Mouse (Mus musculus) limb, embryonic 12.5 days (tissue): ENCODE measurements around the gene Naa60. TPM values are rescaled to one million over a fixed set of nuclear protein-coding genes. Genes with fewer than 3 reads are reported as not detected.
A peak's percentile ranks its signal among the peaks of the same experiment; 100 is the strongest.

ENCODE experiments used
- ATAC-seq: fragments of 200-750 bp; cut with Nextera tagmentation; 2 replicates; pipeline ENCODE4 v1.8.0; 2017; ENCODE audit warnings: low read depth, moderate TSS enrichment; ENCODE audit not compliant: insufficient number of reproducible peaks, insufficient read depth, low FRiP score, low TSS enrichment
- H3K27ac ChIP-seq: fragments of 300-500 bp; sonication (generic); 2 replicates; pipeline ENCODE4 v1.5.1; 2016; ENCODE audit warnings: mild to moderate bottlenecking, moderate library complexity
- H3K27me3 ChIP-seq: fragments of 300-500 bp; sonication (generic); 2 replicates; pipeline ENCODE4 v1.6.1; 2016; ENCODE audit warnings: mild to moderate bottlenecking, moderate library complexity
- H3K36me3 ChIP-seq: fragments of 300-500 bp; sonication (generic); 2 replicates; pipeline ENCODE4 v1.6.1; 2016; ENCODE audit warnings: mild to moderate bottlenecking, moderate library complexity
- H3K4me1 ChIP-seq: fragments of 300-500 bp; sonication (generic); replicated peaks from 2 replicates; pipeline ENCODE4 v1.6.1; 2016
- H3K4me2 ChIP-seq: fragments of 300-500 bp; sonication (generic); 2 replicates; pipeline ENCODE4 v1.6.1; 2016; ENCODE audit warnings: mild to moderate bottlenecking, moderate library complexity
- H3K4me3 ChIP-seq: fragments of 300-500 bp; sonication (generic); replicated peaks from 2 replicates; pipeline ENCODE4 v1.5.1; 2016; ENCODE audit warnings: mild to moderate bottlenecking
- H3K9ac ChIP-seq: fragments of 300-500 bp; sonication (generic); replicated peaks from 2 replicates; pipeline ENCODE4 v1.6.1; 2016; ENCODE audit warnings: mild to moderate bottlenecking, moderate library complexity
- H3K9me3 ChIP-seq: fragments of 300-500 bp; sonication (generic); 2 replicates; pipeline ENCODE4 v1.6.1; 2016; ENCODE audit warnings: mild to moderate bottlenecking, moderate library complexity
- WGBS: fragments of 180-500 bp; shearing (Covaris S2); methylation state at CpG from one replicate; pipeline ENCODE4 v1.1.7; 2016; 5-methylcytosine and 5-hydroxymethylcytosine counted together
- polyA plus RNA-seq: library from polyadenylated mRNA; unstranded; fragments of >200 nt; fragmentation: Nextera tagmentation; extraction: Ambion mirVana; gene quantifications from 2 replicates; pipeline ENCODE4 v1.2.1, GENCODE M21; 2016

The Naa60 gene
- polyA plus RNA-seq = 51.5 and 55.5 TPM in 2 replicates

GRCm38 (mm10) chr16:3872216-3873047, at the start of gene Naa60:
Gene Naa60 (plus strand): TSS chr16:3872375.
- H3K27ac ChIP-seq = peak within 1 kb of the TSS; percentile 50; the same call in 1 of the 2 replicates
- 4% methylated on average over 47 of the region's 47 CpGs for WGBS
- peak within 1 kb of the TSS; percentile 53 for H3K4me3 ChIP-seq
- H3K4me1 ChIP-seq = peaks cover 12% of the 10 kb centered on the region
- H3K9ac ChIP-seq = peak within 1 kb of the TSS; percentile 69
- no peaks in the 10 kb centered on the region for H3K9me3 ChIP-seq
- peaks cover 21% of the 10 kb centered on the region for H3K36me3 ChIP-seq
- H3K27me3 ChIP-seq = no peaks in the 10 kb centered on the region
- peak within 1 kb of the TSS; percentile 85 for H3K4me2 ChIP-seq
- peak; percentile 98 for ATAC-seq

DNA sequence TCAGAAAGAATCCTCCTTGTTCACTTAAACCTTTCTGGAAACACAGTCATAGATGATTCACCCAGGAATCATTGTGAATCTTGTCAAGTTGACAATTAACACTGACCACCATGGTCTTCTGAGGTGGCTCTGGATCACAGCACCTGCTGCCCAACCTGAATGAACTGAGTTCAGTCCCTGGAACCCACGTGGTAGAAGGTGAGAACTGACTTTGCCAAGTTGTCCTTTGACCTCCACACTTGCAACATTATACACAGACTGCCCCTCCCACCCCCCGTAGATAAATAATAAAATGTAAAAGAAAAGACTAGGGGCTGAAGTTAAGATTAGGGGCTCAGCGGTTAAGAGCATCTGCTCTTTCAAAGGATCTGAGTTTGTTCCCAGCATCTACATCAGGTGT, 44.2 kb upstream of the Naa60 start:
- H3K4me3 ChIP-seq = no peak overlapping the region
- no peaks in the 10 kb centered on the region for H3K36me3 ChIP-seq
- no peak overlapping the region for H3K27ac ChIP-seq
- no peak overlapping the region for H3K9ac ChIP-seq
- H3K27me3 ChIP-seq = no peaks in the 10 kb centered on the region
- H3K4me2 ChIP-seq = no peak overlapping the region
- H3K9me3 ChIP-seq = peaks cover 3% of the 10 kb centered on the region; the same call in 1 of the 2 replicates
- no peak for ATAC-seq
- no peaks in the 10 kb centered on the region for H3K4me1 ChIP-seq
- 56% methylated on average over 3 of the region's 3 CpGs for WGBS

DNA sequence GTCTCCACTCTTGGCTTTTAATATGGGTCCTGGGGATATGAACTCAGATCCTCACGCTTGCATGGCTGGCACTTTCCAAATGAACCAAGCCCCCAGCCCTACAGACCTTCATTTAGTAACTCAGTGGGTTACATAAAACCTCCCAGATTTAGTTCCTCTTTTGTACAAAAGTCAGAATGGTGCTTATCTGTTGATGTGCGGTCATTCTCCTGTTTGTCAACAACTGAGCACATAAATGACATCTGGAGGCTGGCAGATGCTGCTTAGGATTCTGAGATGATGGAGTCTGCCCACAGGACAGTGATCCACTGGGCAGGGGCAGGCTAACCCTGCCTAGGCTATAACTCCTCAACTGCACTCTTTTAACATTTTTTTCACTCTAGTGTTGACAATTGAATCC, 42.4 kb upstream of the Naa60 start:
- Histone ChIP-seq H3K4me2 (no peak overlapping the region), H3K9ac (no peak overlapping the region), H3K4me1 (no peaks in the 10 kb centered on the region), H3K27me3 (no peaks in the 10 kb centered on the region), H3K36me3 (no peaks in the 10 kb centered on the region), H3K9me3 (peaks cover 3% of the 10 kb centered on the region; the same call in 1 of the 2 replicates), H3K4me3 (no peak overlapping the region), H3K27ac (no peak overlapping the region)
- no peak for ATAC-seq
- WGBS = 85% methylated on average over 2 of the region's 2 CpGs

DNA sequence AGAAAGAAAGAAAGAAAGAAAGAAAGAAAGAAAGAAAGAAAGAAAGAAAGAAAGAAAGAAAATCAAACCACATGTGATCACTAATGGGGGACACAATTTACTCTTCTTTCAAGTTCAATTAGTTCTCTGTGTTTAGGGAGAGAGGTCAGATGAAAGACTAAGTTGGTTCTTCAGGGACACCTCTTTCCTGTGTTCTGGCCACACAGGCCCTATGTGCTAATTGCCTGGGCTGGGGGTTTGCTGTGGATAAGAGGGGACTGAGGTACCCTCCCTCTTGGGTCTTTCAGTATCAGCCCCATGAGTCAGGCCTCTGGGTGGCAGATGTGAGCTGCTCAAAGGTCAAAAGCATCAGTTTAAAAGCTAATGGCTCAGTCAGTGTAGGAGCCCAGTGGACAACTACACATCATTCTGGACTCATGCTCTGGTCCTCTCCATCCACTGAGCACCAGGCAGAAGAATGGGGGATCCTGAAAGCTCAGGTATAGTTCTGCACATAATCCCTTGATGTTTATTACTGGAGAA, 41.5 kb upstream of the Naa60 start, which contains the start of gene Olfr15:
TSS of gene Olfr15 (plus strand) at position 291 of the 522 bp plus-strand sequence.
- H3K4me3 ChIP-seq = no peak within 1 kb of the TSS
- no peak for ATAC-seq
- H3K27me3 ChIP-seq = no peaks in the 10 kb centered on the region
- no peak within 1 kb of the TSS for H3K4me2 ChIP-seq
- H3K9ac ChIP-seq = no peak within 1 kb of the TSS
- H3K27ac ChIP-seq = no peak within 1 kb of the TSS
- peaks cover 3% of the 10 kb centered on the region; the same call in 1 of the 2 replicates for H3K9me3 ChIP-seq
- H3K4me1 ChIP-seq = no peaks in the 10 kb centered on the region
- no peaks in the 10 kb centered on the region for H3K36me3 ChIP-seq

GRCm38 (mm10) chr16:3835461-3835860, 36.7 kb upstream of the Naa60 start:
- Histone ChIP-seq H3K36me3 (no peaks in the 10 kb centered on the region), H3K4me3 (no peak overlapping the region), H3K9ac (no peak overlapping the region), H3K27ac (no peak overlapping the region), H3K9me3 (no peaks in the 10 kb centered on the region), H3K27me3 (peaks cover 10% of the 10 kb centered on the region; the same call in 1 of the 2 replicates), H3K4me2 (no peak overlapping the region), H3K4me1 (no peaks in the 10 kb centered on the region)
- WGBS = 79% methylated on average over 2 of the region's 2 CpGs
- ATAC-seq = no peak

- WGBS = 63% methylated on average over 17 of the region's 17 CpGs
- no peak overlapping the region for H3K4me2 ChIP-seq
- no peak overlapping the region for H3K9ac ChIP-seq
- H3K27ac ChIP-seq = no peak overlapping the region
- no peak overlapping the region for H3K4me3 ChIP-seq
- H3K27me3 ChIP-seq = peaks cover 10% of the 10 kb centered on the region; the same call in 1 of the 2 replicates
- no peaks in the 10 kb centered on the region for H3K36me3 ChIP-seq
- ATAC-seq = no peak
- H3K9me3 ChIP-seq = no peaks in the 10 kb centered on the region
- no peaks in the 10 kb centered on the region for H3K4me1 ChIP-seq
Observed at GRCm38 (mm10) chr16:3839157-3839885, 32.9 kb upstream of the Naa60 start.

DNA sequence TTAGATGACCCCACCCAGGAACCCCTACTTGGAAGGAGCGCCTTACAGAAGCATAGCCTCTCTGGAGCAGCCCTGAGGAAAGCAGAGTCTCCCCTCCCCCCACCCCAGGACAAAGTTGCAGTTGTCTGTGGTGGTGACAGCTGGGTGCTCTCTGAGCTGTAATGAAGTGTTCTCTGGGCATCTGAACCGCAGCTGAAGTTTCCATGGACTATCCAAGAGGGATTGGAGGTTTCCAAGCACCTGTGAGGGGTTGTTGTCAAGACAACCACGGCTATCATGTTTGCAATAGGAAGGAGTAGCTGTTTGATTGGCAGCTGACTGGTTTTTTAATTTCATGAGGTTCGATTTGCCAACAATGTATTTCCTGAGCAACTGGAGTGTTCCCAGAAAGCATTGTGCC, 29.2 kb upstream of the Naa60 start:
- H3K9me3 ChIP-seq = no peaks in the 10 kb centered on the region
- no peak for ATAC-seq
- no peak overlapping the region for H3K4me3 ChIP-seq
- H3K36me3 ChIP-seq = no peaks in the 10 kb centered on the region
- WGBS = 46% methylated on average over 4 of the region's 4 CpGs
- H3K9ac ChIP-seq = no peak overlapping the region
- no peak overlapping the region for H3K27ac ChIP-seq
- H3K4me2 ChIP-seq = no peak overlapping the region
- H3K27me3 ChIP-seq = peaks cover 10% of the 10 kb centered on the region; the same call in 1 of the 2 replicates
- no peaks in the 10 kb centered on the region; the same call in 1 of the 2 replicates for H3K4me1 ChIP-seq

GRCm38 (mm10) chr16:3843796-3844195, 28.4 kb upstream of the Naa60 start:
- no peak overlapping the region for H3K27ac ChIP-seq
- no peak overlapping the region for H3K9ac ChIP-seq
- no peak for ATAC-seq
- H3K36me3 ChIP-seq = no peaks in the 10 kb centered on the region
- peaks cover 8% of the 10 kb centered on the region; the same call in 1 of the 2 replicates for H3K27me3 ChIP-seq
- H3K4me2 ChIP-seq = no peak overlapping the region
- H3K9me3 ChIP-seq = no peaks in the 10 kb centered on the region
- no peak overlapping the region for H3K4me3 ChIP-seq
- no peaks in the 10 kb centered on the region; the same call in 1 of the 2 replicates for H3K4me1 ChIP-seq
- 59% methylated on average over 1 of the region's 1 CpGs for WGBS

DNA sequence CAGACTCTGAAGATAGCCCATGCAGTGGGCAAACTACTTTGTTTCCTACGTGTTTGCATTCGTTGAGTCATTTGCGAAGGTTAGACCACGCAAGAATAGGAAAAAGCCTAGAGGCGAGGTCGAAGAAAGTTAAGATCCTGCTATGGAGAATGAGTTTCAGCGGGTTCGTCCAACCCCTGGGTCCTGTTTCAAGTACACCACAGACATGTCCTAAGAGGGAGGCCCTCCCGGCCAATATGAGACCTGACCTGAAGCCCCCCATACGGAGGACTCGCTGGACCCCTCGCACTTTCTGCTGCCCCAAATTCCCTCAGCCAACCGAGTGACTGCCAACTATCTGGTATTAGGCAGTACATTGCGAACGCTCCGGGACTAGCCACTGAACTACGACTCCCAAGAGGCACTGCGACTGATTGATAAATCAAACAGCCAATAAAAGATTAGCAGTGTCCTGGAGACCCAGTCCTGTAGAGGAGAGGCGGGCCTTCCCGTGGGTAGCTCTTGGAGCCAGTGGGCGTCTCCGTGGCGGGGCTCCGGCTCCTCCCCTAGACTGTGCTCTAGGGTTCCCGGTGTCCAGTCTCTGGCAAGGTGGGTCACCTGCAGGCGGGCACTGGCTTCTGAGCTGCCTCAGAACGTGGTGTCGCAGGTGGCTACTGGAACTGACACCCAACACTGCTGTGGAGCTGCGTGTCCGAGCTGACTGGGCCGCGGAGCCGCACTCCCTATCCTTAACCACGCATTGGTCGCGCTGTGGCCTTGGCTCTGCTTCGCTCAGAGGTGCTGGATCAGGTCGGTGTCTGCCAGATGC, 25.3 kb upstream of the Naa60 start, which contains the start of gene Zfp174:
TSS of gene Zfp174 (plus strand) at position 558 of the 808 bp plus-strand sequence.
- ATAC-seq = peak; percentile 100
- Histone ChIP-seq H3K9me3 (no peaks in the 10 kb centered on the region), H3K4me1 (no peaks in the 10 kb centered on the region; the same call in 1 of the 2 replicates), H3K36me3 (no peaks in the 10 kb centered on the region), H3K27me3 (no peaks in the 10 kb centered on the region), H3K4me3 (peak within 1 kb of the TSS; percentile 70), H3K27ac (0 out of 2 replicates have a peak within 1 kb of the TSS, but pooled peaks have one; percentile 31), H3K9ac (peak within 1 kb of the TSS; percentile 66), H3K4me2 (peak within 1 kb of the TSS; percentile 63)
- WGBS = 4% methylated on average over 38 of the region's 38 CpGs

DNA sequence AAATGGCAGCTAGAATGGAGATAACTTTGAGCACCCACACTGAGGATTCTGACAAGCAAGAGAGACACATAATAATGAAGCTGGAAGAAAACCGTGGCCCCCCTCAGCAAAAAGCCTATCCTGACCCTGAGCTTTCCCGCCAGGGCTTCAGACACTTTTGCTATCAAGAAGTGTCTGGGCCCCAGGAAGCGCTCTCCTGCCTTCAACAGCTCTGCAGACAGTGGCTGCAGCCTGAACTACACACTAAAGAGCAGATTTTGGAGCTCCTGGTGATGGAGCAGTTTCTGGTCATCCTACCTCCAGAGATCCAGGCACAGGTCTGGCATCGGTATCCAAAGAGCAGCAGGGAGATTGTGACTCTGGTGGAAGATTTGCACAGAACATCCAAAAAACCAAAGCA, 24.3 kb upstream of the Naa60 start:
- Histone ChIP-seq H3K9ac (no peak overlapping the region), H3K4me1 (no peaks in the 10 kb centered on the region; the same call in 1 of the 2 replicates), H3K36me3 (no peaks in the 10 kb centered on the region), H3K27me3 (no peaks in the 10 kb centered on the region), H3K4me2 (peak overlapping the region; percentile 63), H3K9me3 (no peaks in the 10 kb centered on the region), H3K4me3 (peak overlapping the region; percentile 70), H3K27ac (no peak overlapping the region)
- ATAC-seq = no peak
- WGBS = 69% methylated on average over 4 of the region's 4 CpGs
